Mouse (Mus musculus) c-Kit-negative CD71-positive TER-119-positive erythroid progenitor cells, embryonic 14.5 days (primary cell): ENCODE data around the gene Ripk1.
A peak's percentile ranks its signal among the peaks of the same experiment; 100 is the strongest.

Experiments
- DNase-seq: peaks from one replicate; pipeline ENCODE4 v3.0.0-alpha.2; 2013; ENCODE audit warnings: low read depth, low spot score

Ripk1 gene

GRCm38 (mm10) chr13:34002058-34003006, at the start of gene Ripk1, which contains the start of gene Serpinb6a:
Gene Ripk1 (plus strand): TSS chr13:34002363.
Gene Serpinb6a (minus strand): TSS chr13:34002794.
- peak; percentile 86 for DNase-seq

GRCm38 (mm10) chr13:33952947-33953346, 49.2 kb upstream of the Ripk1 start:
- DNase-seq: no peak

- DNase-seq: peak; percentile 28
Observed at GRCm38 (mm10) chr13:33956571-33957421, 45.4 kb upstream of the Ripk1 start.

- no peak for DNase-seq
Observed at GRCm38 (mm10) chr13:33959771-33960170, 42.4 kb upstream of the Ripk1 start.

GRCm38 (mm10) chr13:33964206-33965046, 37.7 kb upstream of the Ripk1 start, which contains the start of gene Nqo2:
Gene Nqo2 (plus strand): TSS chr13:33964687.
- DNase-seq: peak; percentile 30

- no peak for DNase-seq
Observed at GRCm38 (mm10) chr13:33965056-33966024, 36.8 kb upstream of the Ripk1 start.

GRCm38 (mm10) chr13:33966025-33966412, 36.1 kb upstream of the Ripk1 start:
- DNase-seq: no peak

- DNase-seq: no peak
Observed at GRCm38 (mm10) chr13:33966574-33966973, 35.6 kb upstream of the Ripk1 start.

- no peak for DNase-seq
Observed at GRCm38 (mm10) chr13:33989625-33990024, 12.5 kb upstream of the Ripk1 start.

- DNase-seq: peak; percentile 43
Observed at GRCm38 (mm10) chr13:33995197-33995596, 7.0 kb upstream of the Ripk1 start.

- DNase-seq: no peak
Observed at GRCm38 (mm10) chr13:34003058-34003457, 895 bp downstream of the Ripk1 start.

- no peak for DNase-seq
Observed at GRCm38 (mm10) chr13:34007234-34007633, 5.1 kb downstream of the Ripk1 start.

- no peak for DNase-seq
Observed at GRCm38 (mm10) chr13:34016927-34017569, 14.9 kb downstream of the Ripk1 start.

GRCm38 (mm10) chr13:34018521-34018920, 16.4 kb downstream of the Ripk1 start:
- no peak for DNase-seq

GRCm38 (mm10) chr13:34021998-34022397, 19.8 kb downstream of the Ripk1 start:
- DNase-seq: no peak

- DNase-seq: no peak
Observed at GRCm38 (mm10) chr13:34032041-34032440, 29.9 kb downstream of the Ripk1 start.

- no peak for DNase-seq
Observed at GRCm38 (mm10) chr13:34035424-34035823, 33.3 kb downstream of the Ripk1 start.

- no peak for DNase-seq
Observed at GRCm38 (mm10) chr13:34036726-34037125, 34.6 kb downstream of the Ripk1 start.
